Mouse (Mus musculus) forebrain, embryonic 11.5 days (tissue): ENCODE data around the gene Slc10a6. TPM values are rescaled to one million over a fixed set of nuclear protein-coding genes. Genes with fewer than 3 reads are reported as not detected.

Experiments used
- ATAC-seq: fragments of 200-750 bp; cut with Nextera tagmentation; replicated peaks from 2 replicates; pipeline ENCODE4 v1.8.0; 2017; ENCODE audit warnings: moderate TSS enrichment; ENCODE audit not compliant: low FRiP score
- DNase-seq: peaks from one replicate; pipeline ENCODE4 v3.0.0-alpha.2; 2017; ENCODE audit warnings: low spot score
- H3K27ac ChIP-seq: fragments of 300-500 bp; sonication (generic); 2 replicates; pipeline ENCODE4 v1.5.1; 2014; ENCODE audit warnings: low read depth, low read length
- H3K27me3 ChIP-seq: fragments of 300-500 bp; sonication (generic); 2 replicates; pipeline ENCODE4 v1.6.1; 2014; ENCODE audit warnings: mild to moderate bottlenecking, low read length, mixed read lengths; ENCODE audit not compliant: control insufficient read depth, insufficient read depth
- H3K36me3 ChIP-seq: fragments of 300-500 bp; sonication (generic); 2 replicates; pipeline ENCODE4 v1.6.1; 2014; ENCODE audit warnings: mild to moderate bottlenecking, low read length, moderate library complexity, mixed read lengths; ENCODE audit not compliant: control insufficient read depth, insufficient read depth
- H3K4me1 ChIP-seq: fragments of 300-500 bp; sonication (generic); replicated peaks from 2 replicates; pipeline ENCODE4 v1.6.1; 2014; ENCODE audit warnings: low read length, mixed read lengths; ENCODE audit not compliant: control insufficient read depth, insufficient read depth
- H3K4me2 ChIP-seq: fragments of 300-500 bp; sonication (generic); 2 replicates; pipeline ENCODE4 v1.6.1; 2014; ENCODE audit warnings: low read depth, mild to moderate bottlenecking, low read length, moderate library complexity, mixed read lengths; ENCODE audit not compliant: severe bottlenecking
- H3K4me3 ChIP-seq: fragments of 300-500 bp; sonication (generic); 2 replicates; pipeline ENCODE4 v1.5.1; 2014; ENCODE audit warnings: low read depth, low read length
- H3K9ac ChIP-seq: fragments of 300-500 bp; sonication (generic); 2 replicates; pipeline ENCODE4 v1.6.1; 2014; ENCODE audit warnings: low read length
- H3K9me3 ChIP-seq: fragments of 300-500 bp; sonication (generic); 2 replicates; pipeline ENCODE4 v1.6.1; 2016; ENCODE audit warnings: low read length, mixed read lengths; ENCODE audit not compliant: control insufficient read depth
- WGBS: fragments of 180-500 bp; shearing (Covaris S2); extraction: QIAGEN DNeasy Blood & Tissue Kit; methylation state at CpG from one replicate; pipeline ENCODE4 v1.1.7; 2014; 5-methylcytosine and 5-hydroxymethylcytosine counted together
- polyA plus RNA-seq: library from polyadenylated mRNA; unstranded; fragments of >200 nt; fragmentation: Nextera tagmentation; extraction: Ambion mirVana; gene quantifications from 2 replicates; pipeline ENCODE4 v1.2.1, GENCODE M21; 2014

Gene Slc10a6
- polyA plus RNA-seq, 1 experiment from 2014 or later: not detected

DNA sequence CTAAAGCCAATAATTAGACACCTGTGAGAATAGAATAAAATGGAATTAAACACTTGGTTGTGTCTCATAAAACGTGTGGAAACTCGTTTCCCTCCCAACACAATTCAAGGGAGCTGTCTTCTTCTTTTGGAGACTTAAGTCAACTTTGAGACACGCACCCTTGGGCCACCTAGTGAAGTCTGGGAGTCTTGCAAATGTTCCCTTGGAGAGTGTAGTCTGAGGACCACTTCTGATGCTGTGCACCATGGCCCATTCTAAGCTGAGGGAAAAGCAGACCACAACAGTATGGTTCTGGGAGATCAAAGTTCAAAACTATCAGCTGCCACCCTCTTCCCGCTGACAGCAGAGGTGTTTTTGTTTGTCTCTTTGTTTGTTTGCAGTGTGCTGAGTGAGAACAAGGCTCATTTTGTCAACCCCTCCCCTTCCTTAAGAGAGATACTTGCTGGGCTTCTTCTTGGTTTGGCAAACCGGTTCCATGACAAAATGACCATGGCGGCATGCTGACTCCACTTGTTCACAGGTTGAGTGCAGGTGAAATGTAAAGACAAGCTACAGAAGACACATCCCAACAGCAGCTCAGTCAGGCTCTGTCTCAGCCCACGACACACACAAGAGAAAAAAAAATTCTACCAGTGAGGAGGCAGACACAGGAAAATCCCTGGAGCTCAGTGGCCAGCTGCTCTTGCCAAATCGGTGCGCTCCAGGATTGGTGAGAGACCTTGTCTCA lies 814 bp upstream of the Slc10a6 start:
- no peaks in the 10 kb centered on the region for H3K36me3 ChIP-seq
- no peaks in the 10 kb centered on the region for H3K9me3 ChIP-seq
- no peak overlapping the region for H3K27ac ChIP-seq
- ATAC-seq (no peak), DNase-seq (no peak)
- H3K4me3 ChIP-seq: no peak overlapping the region
- no peak overlapping the region for H3K4me2 ChIP-seq
- H3K27me3 ChIP-seq: no peaks in the 10 kb centered on the region
- WGBS: 83% methylated on average over 9 of the region's 9 CpGs
- no peak overlapping the region for H3K9ac ChIP-seq
- H3K4me1 ChIP-seq: no peaks in the 10 kb centered on the region

DNA sequence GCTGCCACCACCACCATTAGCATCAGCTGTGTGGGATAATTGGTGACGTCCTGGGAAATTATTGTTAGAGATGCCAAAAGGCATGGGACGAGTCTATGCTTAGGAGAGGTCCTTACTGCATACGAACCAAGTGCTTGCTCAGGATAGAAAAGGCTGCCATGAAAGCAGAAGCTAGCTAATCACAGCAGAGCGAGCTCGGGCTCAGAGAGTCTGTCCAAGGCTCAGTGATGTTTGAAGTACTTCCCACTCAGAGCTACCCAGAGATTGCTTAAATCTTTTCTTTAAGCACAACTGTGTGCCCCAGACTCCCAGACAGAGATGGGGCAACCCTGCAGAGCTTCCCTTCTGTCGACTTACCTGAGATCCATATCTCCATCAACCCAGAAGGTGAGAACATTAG lies 704 bp downstream of the Slc10a6 start:
- no peak overlapping the region for H3K4me2 ChIP-seq
- no peak for DNase-seq
- no peaks in the 10 kb centered on the region for H3K27me3 ChIP-seq
- no peaks in the 10 kb centered on the region for H3K9me3 ChIP-seq
- WGBS: 81% methylated on average over 6 of the region's 6 CpGs
- no peaks in the 10 kb centered on the region for H3K36me3 ChIP-seq
- H3K27ac ChIP-seq: no peak overlapping the region
- no peaks in the 10 kb centered on the region for H3K4me1 ChIP-seq
- H3K4me3 ChIP-seq: no peak overlapping the region
- no peak overlapping the region for H3K9ac ChIP-seq
- no peak for ATAC-seq

DNA sequence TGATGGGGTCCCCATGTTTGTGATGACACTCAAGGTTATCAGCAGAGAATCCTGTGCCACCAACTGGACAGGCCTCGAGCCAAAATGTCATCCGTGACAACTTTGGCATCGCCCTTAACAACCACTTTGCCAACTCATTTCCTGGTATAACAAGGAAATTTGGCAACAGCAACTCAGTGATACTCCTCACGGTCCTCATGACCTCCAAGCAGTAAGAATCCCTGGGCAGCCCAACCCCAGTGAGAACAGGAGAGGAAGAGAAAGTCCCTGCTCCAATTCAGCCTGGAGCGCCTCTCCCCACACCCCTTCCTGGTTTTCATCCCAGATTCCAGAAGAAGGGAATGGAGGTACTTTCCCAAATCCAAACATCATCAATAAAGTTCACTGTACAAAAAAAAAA lies 4.4 kb downstream of the Slc10a6 start:
- H3K4me3 ChIP-seq: no peak overlapping the region
- no peak overlapping the region for H3K4me2 ChIP-seq
- H3K4me1 ChIP-seq: no peaks in the 10 kb centered on the region
- no peaks in the 10 kb centered on the region for H3K9me3 ChIP-seq
- DNase-seq: no peak
- H3K27me3 ChIP-seq: no peaks in the 10 kb centered on the region
- WGBS: 88% methylated on average over 5 of the region's 5 CpGs
- H3K27ac ChIP-seq: no peak overlapping the region
- ATAC-seq: no peak
- H3K9ac ChIP-seq: no peak overlapping the region
- no peaks in the 10 kb centered on the region for H3K36me3 ChIP-seq

DNA sequence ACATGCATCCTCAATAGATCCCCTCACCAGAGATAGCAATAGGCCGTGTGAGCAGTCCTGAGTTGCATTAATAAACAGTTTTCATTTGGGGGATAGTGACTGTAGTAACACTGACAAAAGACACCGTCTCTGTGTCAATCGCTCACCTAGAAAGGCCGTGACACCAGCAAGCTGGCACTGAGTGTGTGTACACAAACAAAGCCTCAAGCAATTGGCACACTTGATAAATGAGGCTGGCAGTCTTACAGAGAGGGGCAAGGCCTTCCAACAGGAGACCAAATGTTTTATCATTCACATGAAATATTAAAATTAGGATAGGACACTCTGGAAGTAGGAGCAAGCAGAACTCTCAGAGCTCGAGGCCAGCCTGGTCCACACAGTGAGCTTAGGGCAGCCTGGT lies 6.9 kb downstream of the Slc10a6 start:
- Histone ChIP-seq H3K27me3 (no peaks in the 10 kb centered on the region), H3K4me2 (no peak overlapping the region), H3K4me1 (no peaks in the 10 kb centered on the region), H3K36me3 (no peaks in the 10 kb centered on the region), H3K27ac (no peak overlapping the region), H3K9ac (no peak overlapping the region), H3K9me3 (no peaks in the 10 kb centered on the region), H3K4me3 (no peak overlapping the region)
- DNase-seq: no peak
- WGBS: 87% methylated on average over 5 of the region's 5 CpGs
- no peak for ATAC-seq

DNA sequence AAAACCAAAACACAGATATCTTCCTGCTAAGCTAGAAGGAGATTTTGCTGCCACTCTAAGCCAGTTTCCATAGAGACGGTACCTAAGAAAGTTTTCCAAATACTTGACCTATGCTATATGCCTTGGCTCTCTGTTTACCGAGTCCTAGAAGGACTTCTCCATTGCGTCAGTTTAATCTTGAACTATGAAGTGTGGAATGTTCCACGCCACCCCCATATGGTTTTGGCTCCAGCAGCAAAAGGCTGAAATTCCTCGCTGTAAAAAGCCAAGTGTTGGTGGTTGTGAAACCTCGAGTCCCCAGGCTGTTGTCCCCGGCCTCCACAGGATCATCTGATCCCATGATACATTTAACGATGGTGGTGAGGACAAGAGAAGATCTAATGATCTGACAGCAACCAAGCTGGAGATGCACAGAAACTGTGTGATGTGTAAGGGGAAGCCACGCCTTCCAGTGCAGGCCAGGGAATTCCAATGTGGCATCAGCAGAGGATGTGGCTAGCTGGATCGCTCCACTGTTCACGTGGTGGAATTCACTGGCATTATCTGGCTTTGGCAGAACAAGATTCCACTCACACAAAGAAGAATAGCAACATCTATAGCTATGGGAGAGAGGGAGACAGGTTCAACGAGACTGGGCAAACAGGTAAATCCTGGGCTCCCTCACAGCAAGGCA lies 8.8 kb downstream of the Slc10a6 start:
- H3K9ac ChIP-seq: no peak overlapping the region
- H3K36me3 ChIP-seq: no peaks in the 10 kb centered on the region
- no peak overlapping the region for H3K4me2 ChIP-seq
- H3K27me3 ChIP-seq: no peaks in the 10 kb centered on the region
- 78% methylated on average over 12 of the region's 12 CpGs for WGBS
- DNase-seq: no peak
- ATAC-seq: no peak
- H3K27ac ChIP-seq: no peak overlapping the region
- no peak overlapping the region for H3K4me3 ChIP-seq
- H3K4me1 ChIP-seq: no peaks in the 10 kb centered on the region; the same call in 1 of the 2 replicates
- no peaks in the 10 kb centered on the region for H3K9me3 ChIP-seq

DNA sequence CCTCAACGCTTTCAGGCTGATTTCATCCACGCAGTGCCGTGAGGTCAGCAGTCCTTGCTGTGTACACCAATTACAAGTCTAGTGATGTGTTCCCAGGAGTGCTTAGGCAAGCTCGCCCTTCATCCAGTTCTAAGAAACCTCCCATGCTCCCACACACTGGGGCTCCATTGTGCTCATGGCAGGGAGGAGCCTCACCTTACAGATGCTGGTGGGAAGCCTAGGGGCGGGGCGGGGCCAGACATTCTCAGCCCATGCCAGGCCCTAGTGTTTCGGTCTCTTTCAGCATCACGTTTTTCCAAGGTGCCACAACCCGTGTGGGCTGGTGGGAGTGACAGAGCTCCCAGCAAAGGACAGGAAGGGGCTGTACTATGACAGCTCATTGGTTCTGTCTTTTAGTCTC lies 12.0 kb downstream of the Slc10a6 start:
- DNase-seq (no peak), ATAC-seq (no peak)
- no peaks in the 10 kb centered on the region for H3K27me3 ChIP-seq
- H3K27ac ChIP-seq: no peak overlapping the region
- no peak overlapping the region for H3K9ac ChIP-seq
- H3K36me3 ChIP-seq: no peaks in the 10 kb centered on the region
- H3K4me1 ChIP-seq: no peaks in the 10 kb centered on the region; the same call in 1 of the 2 replicates
- no peak overlapping the region for H3K4me2 ChIP-seq
- no peak overlapping the region for H3K4me3 ChIP-seq
- 55% methylated on average over 9 of the region's 9 CpGs for WGBS
- no peaks in the 10 kb centered on the region for H3K9me3 ChIP-seq

DNA sequence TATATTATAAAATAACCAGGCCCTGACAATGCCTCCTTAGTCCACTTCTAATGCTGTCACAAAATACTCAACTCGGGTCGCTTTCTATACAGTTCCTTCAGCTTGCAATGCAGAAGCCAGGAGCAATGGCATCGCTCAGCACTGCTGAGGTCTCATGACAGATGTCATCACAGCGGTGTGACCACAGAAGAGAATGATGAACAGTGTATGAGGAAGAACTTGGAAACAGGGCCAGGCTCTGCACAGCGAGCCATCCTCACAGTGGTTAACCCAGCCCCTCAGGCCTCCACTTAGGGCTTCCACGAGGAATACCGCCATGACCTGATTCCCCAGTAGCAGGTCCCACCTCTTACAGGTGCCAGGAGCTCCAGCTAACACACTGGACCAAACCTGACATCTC lies 14.8 kb downstream of the Slc10a6 start:
- ATAC-seq: no peak
- Histone ChIP-seq H3K9me3 (no peaks in the 10 kb centered on the region), H3K27me3 (no peaks in the 10 kb centered on the region), H3K9ac (no peak overlapping the region), H3K4me2 (no peak overlapping the region), H3K4me1 (no peaks in the 10 kb centered on the region; the same call in 1 of the 2 replicates), H3K4me3 (no peak overlapping the region), H3K36me3 (no peaks in the 10 kb centered on the region), H3K27ac (no peak overlapping the region)
- DNase-seq: no peak
- 91% methylated on average over 7 of the region's 7 CpGs for WGBS

DNA sequence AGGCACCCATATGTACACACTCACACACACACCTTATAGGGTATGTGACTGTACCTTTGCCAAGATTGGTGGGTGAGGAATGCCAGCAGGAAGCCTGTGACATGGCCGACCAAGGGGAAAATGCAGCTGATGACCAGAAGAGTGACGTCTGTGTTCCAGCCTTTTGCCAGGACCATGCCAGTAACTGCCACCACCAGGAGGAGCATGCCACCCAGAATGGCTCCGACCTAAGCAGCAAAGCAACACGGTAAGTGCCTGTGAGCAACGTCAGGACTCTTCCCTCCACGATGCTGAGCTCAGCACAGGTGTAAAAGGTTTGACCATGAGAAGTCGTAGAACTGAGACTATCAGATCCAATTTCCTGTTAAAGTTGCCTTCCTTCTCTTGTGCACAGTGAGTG lies 16.9 kb downstream of the Slc10a6 start:
- 90% methylated on average over 7 of the region's 7 CpGs for WGBS
- Histone ChIP-seq H3K4me3 (no peak overlapping the region), H3K27ac (no peak overlapping the region), H3K27me3 (no peaks in the 10 kb centered on the region), H3K4me2 (no peak overlapping the region), H3K9me3 (no peaks in the 10 kb centered on the region), H3K9ac (no peak overlapping the region), H3K36me3 (no peaks in the 10 kb centered on the region), H3K4me1 (no peaks in the 10 kb centered on the region; the same call in 1 of the 2 replicates)
- DNase-seq (no peak), ATAC-seq (no peak)
